17 mouse cellular contexts compared by ENCODE assay signal in genomic region chr9:104361073-104361891, GRCm38 (mm10). TPM values are rescaled to one million over a fixed set of nuclear protein-coding genes. Genes with fewer than 3 reads are reported as not detected.
A peak's percentile ranks its signal among the peaks of the same experiment; 100 is the strongest.
DNase-seq lines count a peak whose midpoint lies in the region; ATAC-seq and TF ChIP-seq lines count a peak whose summit lies in the region.
"Had no signal": no experiment of that assay in that cellular context is flagged by ENCODE, and none has a peak within 500 bp of the region (broad histone marks: within the 10 kb centered on the region; RNA-seq: fewer than 3 reads in every experiment).

No protein-coding gene starts in this region.

- H3K9me3 ChIP-seq in liver, postnatal 0 days (ENCODE audit: low read length): 0 out of 2 replicates have a peak, but pooled peaks cover 6% of the 10 kb centered on the region
- H3K9me3 ChIP-seq in intestine, embryonic 15.5 days: no peaks in the 10 kb centered on the region
- peaks cover 5% of the 10 kb centered on the region; the same call in 1 of the 2 replicates for H3K9me3 ChIP-seq in kidney, embryonic 16.5 days (ENCODE audit: low read length)
- no peaks in the 10 kb centered on the region for H3K9me3 ChIP-seq in stomach, embryonic 16.5 days (replicated peaks; ENCODE audit: control insufficient read depth, low read length)

- peak overlapping the region; percentile 48 for H3K4me2 ChIP-seq in liver, postnatal 0 days (ENCODE audit: low read depth, low read length)
- peak overlapping the region; percentile 35; the same call in 1 of the 2 replicates for H3K4me2 ChIP-seq in intestine, embryonic 15.5 days (replicated peaks)
- H3K4me2 ChIP-seq in kidney, embryonic 16.5 days (replicated peaks; ENCODE audit: low read depth, low read length): no peak overlapping the region; the same call in 1 of the 2 replicates
- peak overlapping the region; percentile 24; the same call in 1 of the 2 replicates for H3K4me2 ChIP-seq in stomach, embryonic 16.5 days (ENCODE audit: low read depth, low read length)
- H3K4me2 ChIP-seq: limb, embryonic 13.5 days had no signal

- ATAC-seq in liver, postnatal 0 days: peak; percentile 64
- ATAC-seq in intestine, embryonic 15.5 days: peak; percentile 90
- ATAC-seq in kidney, embryonic 16.5 days (ENCODE audit: low FRiP score, low TSS enrichment): peak; percentile 89
- ATAC-seq in stomach, embryonic 16.5 days (ENCODE audit: insufficient read depth, low FRiP score): peak; percentile 56; the same call in 1 of the 2 replicates
- ATAC-seq: inflammation-experienced regulatory T-cells, adult 6 months had no signal

- H3K4me1 ChIP-seq in liver, postnatal 0 days (ENCODE audit: insufficient read depth): peaks cover 4% of the 10 kb centered on the region; the same call in 1 of the 2 replicates
- H3K4me1 ChIP-seq in intestine, embryonic 15.5 days (replicated peaks): no peaks in the 10 kb centered on the region
- H3K4me1 ChIP-seq in kidney, embryonic 16.5 days (ENCODE audit: insufficient read depth, low read length): peaks cover 4% of the 10 kb centered on the region; the same call in 1 of the 2 replicates
- H3K4me1 ChIP-seq in stomach, embryonic 16.5 days (ENCODE audit: control insufficient read depth, insufficient read depth, low read length): no peaks in the 10 kb centered on the region
- H3K4me1 ChIP-seq: limb, embryonic 13.5 days; megakaryocyte, embryonic 14.5 days had no signal

- TF ChIP-seq EP300 in liver, postnatal 0 days (IDR thresholded peaks at IDR 0.05; ENCODE audit: low read depth): no peak

- H3K4me3 ChIP-seq in liver, postnatal 0 days (ENCODE audit: low read depth, low read length): no peak overlapping the region
- 0 out of 2 replicates have a peak overlapping the region, but pooled peaks have one; percentile 9 for H3K4me3 ChIP-seq in intestine, embryonic 15.5 days (replicated peaks)
- 0 out of 2 replicates have a peak overlapping the region, but pooled peaks have one; percentile 2 for H3K4me3 ChIP-seq in kidney, embryonic 16.5 days (ENCODE audit: low read length)
- no peak overlapping the region for H3K4me3 ChIP-seq in stomach, embryonic 16.5 days (replicated peaks; ENCODE audit: low read length)
- H3K4me3 ChIP-seq: erythroblast, embryonic 14.5 days; hindbrain, embryonic 10.5 days; limb, embryonic 13.5 days; megakaryocyte, embryonic 14.5 days had no signal

- H3K27me3 ChIP-seq in liver, postnatal 0 days (ENCODE audit: insufficient read depth, low read length): no peaks in the 10 kb centered on the region
- H3K27me3 ChIP-seq in intestine, embryonic 15.5 days (replicated peaks): no peaks in the 10 kb centered on the region
- H3K27me3 ChIP-seq in kidney, embryonic 16.5 days (ENCODE audit: insufficient read depth, low read length): no peaks in the 10 kb centered on the region
- H3K27me3 ChIP-seq in stomach, embryonic 16.5 days (ENCODE audit: control insufficient read depth, insufficient read depth, low read length): no peaks in the 10 kb centered on the region
- H3K27me3 ChIP-seq: limb, embryonic 13.5 days; megakaryocyte, embryonic 14.5 days had no signal

- no peak overlapping the region for H3K27ac ChIP-seq in liver, postnatal 0 days (ENCODE audit: low read depth)
- H3K27ac ChIP-seq in intestine, embryonic 15.5 days: peak overlapping the region; percentile 54; the same call in 1 of the 2 replicates
- H3K27ac ChIP-seq in kidney, embryonic 16.5 days (ENCODE audit: low read length): peak overlapping the region; percentile 65; the same call in 1 of the 2 replicates
- peak overlapping the region; percentile 7; the same call in 1 of the 2 replicates for H3K27ac ChIP-seq in stomach, embryonic 16.5 days (ENCODE audit: low read length)
- H3K27ac ChIP-seq: hindbrain, embryonic 10.5 days; limb, embryonic 13.5 days had no signal

- DNase-seq in liver, postnatal 0 days: peak; percentile 16
- no peak for DNase-seq in liver
- no peak for DNase-seq in spleen, postnatal 36 days (ENCODE audit: low spot score in 2 of 2)
- no peak for DNase-seq in left cerebral cortex, postnatal 10 days (ENCODE audit: extremely low spot score in 1 of 2, low spot score in 2 of 2)
- no peak for DNase-seq in spleen, postnatal 4 days (ENCODE audit: low spot score in 2 of 2)
- DNase-seq: B cell, adult 2 months; cerebellum, adult 11-12 months; right cerebral cortex, postnatal 14 days had no signal

- intact Hi-C loops in left cerebral cortex, postnatal 10 days (cut with DNase I): no loop called here

- WGBS in liver, postnatal 0 days (ENCODE audit: insufficient replicate concordance): 66% methylated on average over 17 of the region's 17 CpGs
- WGBS in intestine, embryonic 15.5 days: 57% methylated on average over 17 of the region's 17 CpGs
- 59% methylated on average over 17 of the region's 17 CpGs for WGBS in kidney, embryonic 16.5 days
- 61% methylated on average over 17 of the region's 17 CpGs for WGBS in stomach, embryonic 16.5 days

- no peaks in the 10 kb centered on the region for H3K36me3 ChIP-seq in liver, postnatal 0 days (replicated peaks; ENCODE audit: insufficient read depth, low read length)
- H3K36me3 ChIP-seq in intestine, embryonic 15.5 days: no peaks in the 10 kb centered on the region
- H3K36me3 ChIP-seq in kidney, embryonic 16.5 days (ENCODE audit: insufficient read depth, low read length): no peaks in the 10 kb centered on the region
- no peaks in the 10 kb centered on the region for H3K36me3 ChIP-seq in stomach, embryonic 16.5 days (ENCODE audit: control insufficient read depth, insufficient read depth, low read length)
- H3K36me3 ChIP-seq: hindbrain, embryonic 10.5 days; limb, embryonic 13.5 days had no signal

- no peak for TF ChIP-seq CTCF in liver, postnatal 0 days (IDR thresholded peaks at IDR 0.05; ENCODE audit: low read depth)

- H3K9ac ChIP-seq in liver, postnatal 0 days (replicated peaks): no peak overlapping the region
- H3K9ac ChIP-seq in intestine, embryonic 15.5 days: no peak overlapping the region
- H3K9ac ChIP-seq in kidney, embryonic 16.5 days (replicated peaks; ENCODE audit: low read length): no peak overlapping the region
- H3K9ac ChIP-seq in stomach, embryonic 16.5 days (ENCODE audit: low read length): no peak overlapping the region
- H3K9ac ChIP-seq: limb, embryonic 13.5 days had no signal

RNA-seq across cellular contexts. Expression of gene Acpp, which starts 23.7 kb away (rescaled TPM):
- 0.57 and 0.79 TPM in 2 replicates for polyA plus RNA-seq in liver, postnatal 0 days (2015; fragmentation: Nextera tagmentation; extraction: Ambion mirVana)
- 1.5 TPM in 2 replicates for polyA plus RNA-seq in intestine, embryonic 15.5 days (2015; fragmentation: Nextera tagmentation; extraction: Ambion mirVana)
- 1.9 and 2.0 TPM in 2 replicates for polyA plus RNA-seq in kidney, embryonic 16.5 days (2015; fragmentation: Nextera tagmentation; extraction: Ambion mirVana)
- polyA plus RNA-seq in stomach, embryonic 16.5 days (2015; fragmentation: Nextera tagmentation; extraction: Ambion mirVana): 1.5 TPM in 2 replicates
- under 1 TPM; 0.32 to 0.71 TPM for total RNA-seq in left cerebral cortex, postnatal 10 days (2021)
- total RNA-seq: gastrocnemius, postnatal 25 days had no signal
- polyA plus RNA-seq: erythroblast, embryonic 14.5 days had no signal

Comparison
In these comparisons a context has a peak if more than half of its experiments do, and no peak if none do; other contexts are left out.
1. H3K4me3 ChIP-seq: peak in intestine, embryonic 15.5 days (single experiment) and kidney, embryonic 16.5 days (single experiment); none in liver, postnatal 0 days (single experiment) and stomach, embryonic 16.5 days (single experiment).
2. Peak in every context shown above with its lines, with median percentiles within 50 percentile points of each other: ATAC-seq.